Mouse (Mus musculus) left cerebral cortex, postnatal 25 days (tissue): ENCODE data around the gene Itk. TPM values are rescaled to one million over a fixed set of nuclear protein-coding genes. Genes with fewer than 3 reads are reported as not detected.

ENCODE experiments used
- DNase-seq, 2 experiments: peaks; one replicate each; pipeline ENCODE4 v3.0.0; 2022; ENCODE audit warnings: low spot score in 2 of 2, mixed read lengths in 1 of 2
- intact Hi-C: fragments of 180-260 bp; cut with DNase I; formaldehyde crosslinking; loops from one replicate; pipeline ENCODE4 v1.15.1; 2025
- total RNA-seq, 2 experiments: library from RNA; stranded (reverse); gene quantifications; 2 replicates each; pipeline ENCODE4 v1.2.3; 2021

Itk gene
- total RNA-seq, 2 experiments from 2014 or later = 0.28 to 0.32 TPM

- no peak for DNase-seq
- intact Hi-C loops = no loop called here
These were observed 23.6 kb downstream of the Itk start for GRCm38 (mm10) chr11:46365744-46366143.

- intact Hi-C loops = no loop called here
- no peak for DNase-seq
These were observed 25.5 kb downstream of the Itk start for GRCm38 (mm10) chr11:46363864-46364263.

- intact Hi-C loops = no loop called here
- DNase-seq = peak in 1 of 2 experiments; percentile 23
These were observed 27.0 kb downstream of the Itk start for GRCm38 (mm10) chr11:46362061-46363022.

GRCm38 (mm10) chr11:46360991-46361665 lies 28.2 kb downstream of the Itk start:
- intact Hi-C loops = no loop called here
- DNase-seq = no peak

- intact Hi-C loops = no loop called here
- no peak for DNase-seq
These were observed 30.9 kb downstream of the Itk start for GRCm38 (mm10) chr11:46358369-46358768.

GRCm38 (mm10) chr11:46349681-46350410 lies 39.5 kb downstream of the Itk start:
- no peak for DNase-seq
- intact Hi-C loops = no loop called here

GRCm38 (mm10) chr11:46348416-46348815 lies 40.9 kb downstream of the Itk start:
- intact Hi-C loops = no loop called here
- no peak for DNase-seq

- intact Hi-C loops = no loop called here
These were observed 41.6 kb downstream of the Itk start for GRCm38 (mm10) chr11:46347756-46348155.

GRCm38 (mm10) chr11:46343886-46344546 lies 45.3 kb downstream of the Itk start:
- intact Hi-C loops = no loop called here
- DNase-seq = no peak

More at GRCm38 (mm10) chr11:46347756-46348155, 41.6 kb downstream of the Itk start:
- DNase-seq = no peak

GRCm38 (mm10) chr11:46341960-46342359 lies 47.4 kb downstream of the Itk start:
- intact Hi-C loops = no loop called here
- DNase-seq = no peak

GRCm38 (mm10) chr11:46336020-46336419 lies 53.3 kb downstream of the Itk start:
- no peak for DNase-seq
- intact Hi-C loops = no loop called here

GRCm38 (mm10) chr11:46332217-46332616 lies 57.1 kb downstream of the Itk start:
- intact Hi-C loops = no loop called here
- DNase-seq = peak in 1 of 2 experiments; percentile 30

- no peak for DNase-seq
- intact Hi-C loops = no loop called here
These were observed 62.9 kb downstream of the Itk start for GRCm38 (mm10) chr11:46326271-46327015.

GRCm38 (mm10) chr11:46321559-46321958 lies 67.8 kb downstream of the Itk start:
- intact Hi-C loops = no loop called here
- no peak for DNase-seq

GRCm38 (mm10) chr11:46314534-46314933 lies 74.8 kb downstream of the Itk start:
- DNase-seq = peak in 1 of 2 experiments; percentile 77

GRCm38 (mm10) chr11:46313851-46314250 lies 75.5 kb downstream of the Itk start:
- intact Hi-C loops = loop anchor here (1.0 to 2.0 kb wide), 2 partner anchors 13 to 117 kb away; no protein-coding TSS in a partner anchor
- peak; percentile 65 to 96 for DNase-seq

More at GRCm38 (mm10) chr11:46314534-46314933, 74.8 kb downstream of the Itk start:
- intact Hi-C loops = loop anchor here (1.0 to 2.0 kb wide), 2 partner anchors 14 to 117 kb away; no protein-coding TSS in a partner anchor

GRCm38 (mm10) chr11:46312523-46313035 lies 76.7 kb downstream of the Itk start, which contains the start of gene Cyfip2:
Gene Cyfip2 (minus strand): TSS chr11:46312859.
- intact Hi-C loops = no loop called here
- DNase-seq = no peak
